Comparison of ENCODE assay signal across 8 mouse cellular contexts in the genomic region with DNA sequence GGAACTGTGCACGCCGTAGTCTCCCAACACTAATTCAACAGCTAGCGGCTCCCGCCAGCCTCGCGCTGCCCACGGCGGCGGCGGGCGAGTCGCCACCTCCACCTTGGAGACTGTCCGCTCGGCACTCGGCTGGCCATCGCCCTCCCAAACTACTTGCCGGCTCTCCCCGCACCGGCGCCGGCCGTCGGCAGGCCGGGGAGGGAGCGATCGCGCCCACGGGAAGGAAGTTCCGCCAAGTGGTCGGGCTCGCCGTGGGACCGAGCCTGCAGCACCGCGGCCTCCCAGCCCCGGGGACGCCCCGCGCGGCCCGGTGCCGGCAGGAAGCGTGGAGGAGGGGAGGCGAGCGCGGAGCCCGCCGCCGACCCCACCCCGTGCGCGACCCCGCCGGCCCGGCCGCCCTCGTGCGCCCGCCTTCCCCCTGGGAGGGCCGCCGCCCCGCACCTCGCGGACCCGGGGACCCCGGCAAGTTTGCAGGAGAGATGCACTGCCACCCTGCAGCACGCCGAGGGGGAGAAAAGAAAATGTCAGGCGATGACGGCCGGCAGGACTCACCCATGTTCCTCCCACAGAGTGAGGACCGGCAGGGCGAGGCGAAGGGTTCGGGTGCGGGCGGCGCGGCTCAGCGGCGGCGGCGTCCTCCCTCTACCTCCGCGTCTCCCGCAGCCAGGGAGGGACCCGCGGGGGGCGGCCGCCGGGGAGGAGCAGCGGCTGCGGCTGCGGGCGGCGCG. TPM values are rescaled to one million over a fixed set of nuclear protein-coding genes. Genes with fewer than 3 reads are reported as not detected.
DNase-seq lines count a peak whose midpoint lies in the region; ATAC-seq lines count a peak whose summit lies in the region.

A gene (minus strand): TSS at position 718 of the 728 bp plus-strand sequence.

- H3K9ac ChIP-seq in intestine, embryonic 15.5 days, result peak within 1 kb of the TSS; percentile 90

- peak; percentile 86 for DNase-seq in adrenal gland, adult 2 months
- peak; percentile 73 for DNase-seq in embryo, embryonic 11 days
- DNase-seq in gastrocnemius, postnatal 36 days, result peak; percentile 46 to 70
- DNase-seq in left cerebral cortex, postnatal 36 days (ENCODE audit: low spot score in 2 of 2), result peak; percentile 71 to 76
- peak; percentile 77 for DNase-seq in midbrain, embryonic 10.5 days (ENCODE audit: low spot score)
- DNase-seq in right cerebral cortex, postnatal 36 days (ENCODE audit: low spot score in 2 of 2), result peak; percentile 45 to 47
- DNase-seq in yolk sac, embryonic 10.5 days (ENCODE audit: low spot score), result peak; percentile 80

- no peaks in the 10 kb centered on the region for H3K27me3 ChIP-seq in intestine, embryonic 15.5 days (replicated peaks)
- 0 out of 2 replicates have a peak, but pooled peaks cover 4% of the 10 kb centered on the region for H3K27me3 ChIP-seq in midbrain, embryonic 10.5 days (ENCODE audit: low read depth, poor library complexity, severe bottlenecking)

- no peaks in the 10 kb centered on the region for H3K36me3 ChIP-seq in intestine, embryonic 15.5 days
- no peaks in the 10 kb centered on the region for H3K36me3 ChIP-seq in midbrain, embryonic 10.5 days

- H3K4me1 ChIP-seq in intestine, embryonic 15.5 days (replicated peaks), result 0 out of 2 replicates have a peak, but pooled peaks cover 2% of the 10 kb centered on the region
- H3K4me1 ChIP-seq in midbrain, embryonic 10.5 days, result peaks cover 17% of the 10 kb centered on the region

- intact Hi-C loops in gastrocnemius, postnatal 36 days (cut with DNase I), result no loop called here
- intact Hi-C loops in left cerebral cortex, postnatal 36 days (cut with DNase I), result loop anchor here (5.0 to 10.0 kb wide), 3 partner anchors 110 to 332 kb away; a partner anchor contains a TSS

- peak within 1 kb of the TSS; percentile 94 for H3K4me2 ChIP-seq in intestine, embryonic 15.5 days (replicated peaks)

- under 1% methylated on average over 63 of the region's 97 CpGs for WGBS in intestine, embryonic 15.5 days
- under 1% methylated on average over 84 of the region's 97 CpGs for WGBS in midbrain, embryonic 10.5 days

- H3K4me3 ChIP-seq in intestine, embryonic 15.5 days (replicated peaks), result peak within 1 kb of the TSS; percentile 93
- H3K4me3 ChIP-seq in midbrain, embryonic 10.5 days, result peak within 1 kb of the TSS; percentile 88

- peak; percentile 75 for ATAC-seq in intestine, embryonic 15.5 days

- H3K9me3 ChIP-seq in intestine, embryonic 15.5 days, result no peaks in the 10 kb centered on the region
- H3K9me3 ChIP-seq in midbrain, embryonic 10.5 days (replicated peaks), result no peaks in the 10 kb centered on the region

- H3K27ac ChIP-seq in intestine, embryonic 15.5 days, result peak within 1 kb of the TSS; percentile 99
- H3K27ac ChIP-seq in midbrain, embryonic 10.5 days (replicated peaks), result peak within 1 kb of the TSS; percentile 98

RNA-seq across cellular contexts. Expression of the gene that starts here (rescaled TPM):
- 10 to 100 TPM; 46.5 to 51.7 TPM for total RNA-seq in adrenal gland, adult 2 months (2021)
- 7.7 and 10.0 TPM in 2 replicates for polyA plus RNA-seq in adrenal gland, adult 2 months (2012; rRNA removed)
- total RNA-seq in gastrocnemius, postnatal 36 days (2021), result 10 to 100 TPM; 37.5 to 43.0 TPM
- 49.5 and 53.2 TPM in 2 replicates for polyA plus RNA-seq in intestine, embryonic 15.5 days (2015; fragmentation: Nextera tagmentation; extraction: Ambion mirVana)
- total RNA-seq in left cerebral cortex, postnatal 36 days (2021), result 100 to 1,000 TPM; 253 to 296 TPM
- polyA plus RNA-seq in midbrain, embryonic 10.5 days (2016; fragmentation: Nextera tagmentation; extraction: Ambion mirVana), result 58.4 and 60.9 TPM in 2 replicates

Comparison
In these comparisons a context has a peak if more than half of its experiments do, and no peak if none do; other contexts are left out.
1. Peak in every context shown above with its lines: DNase-seq, ATAC-seq, H3K4me3 ChIP-seq and H3K27ac ChIP-seq.
2. RNA of the gene that starts here (total RNA-seq): 253 to 296 TPM in left cerebral cortex, postnatal 36 days; 46.5 to 51.7 TPM in adrenal gland, adult 2 months and 37.5 to 43.0 TPM in gastrocnemius, postnatal 36 days; every median in the first group is over 4 times any median in the second.